Mouse (Mus musculus) megakaryocyte-erythroid progenitor cell, adult 5-6 weeks (primary cell): Measurements from ENCODE around the gene Trp53i13. TPM values are rescaled to one million over a fixed set of nuclear protein-coding genes. Genes with fewer than 3 reads are reported as not detected.
A peak's percentile ranks its signal among the peaks of the same experiment; 100 is the strongest.

Source experiments
- ATAC-seq: replicated peaks from 2 replicates; pipeline ENCODE4 v1.8.0; 2016; ENCODE audit warnings: mild to moderate bottlenecking, inconsistent platforms; ENCODE audit not compliant: severe bottlenecking, poor library complexity, low FRiP score, low TSS enrichment
- total RNA-seq, 2 experiments: library from RNA; stranded (forward) in 1 of 2; stranded (reverse) in 1 of 2; fragments of 200-1000, 215-1000 nt in 1 of 2; fragments of >200 nt in 1 of 2; fragmentation: Nextera tagmentation in 1 of 2; gene quantifications; 2 replicates each; pipeline ENCODE4 v1.2.3; 2014 to 2017

Trp53i13 gene
- total RNA-seq, 2 experiments from 2014 or later, result 0.66 to 11.1 TPM

DNA sequence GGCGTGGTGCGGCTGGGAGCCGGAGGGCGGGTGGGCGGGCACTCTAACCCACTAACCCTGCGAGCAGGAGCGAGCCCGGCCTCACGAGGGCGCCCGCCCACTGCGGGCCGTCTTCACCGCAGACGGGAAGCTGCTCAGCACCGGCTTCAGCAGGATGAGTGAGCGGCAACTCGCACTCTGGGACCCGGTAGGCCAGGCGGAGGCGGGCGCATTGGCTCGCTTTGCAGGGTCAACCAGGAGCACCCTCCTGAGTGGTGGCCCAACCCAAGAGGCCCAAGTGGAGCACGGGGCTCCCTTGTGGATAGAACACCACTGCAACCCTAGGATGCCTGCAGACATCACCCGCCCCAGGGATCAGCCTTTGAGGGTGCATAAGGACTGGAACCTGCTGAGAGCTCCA, 48.6 kb downstream of the Trp53i13 start:
- ATAC-seq, result peak; percentile 69

DNA sequence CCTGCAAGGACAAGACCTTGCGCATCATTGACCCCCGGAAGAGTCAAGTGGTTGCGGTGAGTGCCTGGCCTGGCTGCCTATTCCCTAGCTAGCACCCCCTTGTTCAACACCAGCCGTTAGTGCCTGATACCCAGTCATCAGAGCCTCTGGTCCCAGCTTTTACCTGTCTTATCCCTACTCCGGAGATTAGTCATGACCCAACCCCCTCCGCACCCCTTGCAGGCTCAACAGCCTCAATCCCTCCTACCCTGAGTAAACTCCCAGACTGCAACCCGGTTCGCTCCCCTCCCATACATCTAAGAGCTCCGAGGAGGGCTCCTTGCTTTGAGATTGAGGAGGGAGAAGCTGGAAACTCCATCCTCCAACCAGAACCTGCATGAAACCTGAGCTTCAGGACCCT, 49.2 kb downstream of the Trp53i13 start:
- ATAC-seq, result no peak

DNA sequence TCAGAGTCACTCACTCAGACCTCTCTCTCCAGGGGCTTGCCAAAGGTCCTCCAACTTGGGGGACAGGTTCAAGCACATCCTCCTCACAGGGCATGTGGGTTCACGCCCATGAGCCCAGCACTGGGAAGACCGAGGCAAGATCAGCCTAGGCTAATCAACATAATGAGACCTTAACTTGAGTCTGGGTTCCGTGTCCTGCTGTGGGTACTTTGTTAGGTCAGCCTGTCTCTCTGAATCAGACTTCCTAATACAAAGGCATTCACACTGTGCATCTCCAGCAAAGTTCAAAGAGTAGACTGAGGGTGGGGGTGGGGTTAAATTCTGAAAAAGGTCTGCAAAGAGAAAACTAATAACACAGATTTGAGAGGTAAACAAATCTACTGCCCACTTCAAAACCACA, 50.7 kb downstream of the Trp53i13 start:
- no peak for ATAC-seq

- ATAC-seq, result no peak
Observed at GRCm38 (mm10) chr11:77464684-77465083, 51.1 kb downstream of the Trp53i13 start.

GRCm38 (mm10) chr11:77463786-77464185, 52.0 kb downstream of the Trp53i13 start:
- no peak for ATAC-seq

- ATAC-seq, result no peak
Observed at GRCm38 (mm10) chr11:77463101-77463445, 52.7 kb downstream of the Trp53i13 start.

GRCm38 (mm10) chr11:77462283-77463100, 53.3 kb downstream of the Trp53i13 start, which contains the start of gene Coro6:
TSS of gene Coro6 (plus strand) at chr11:77462411.
- ATAC-seq, result peak; percentile 38; the same call in 1 of the 2 replicates

- no peak for ATAC-seq
Observed at GRCm38 (mm10) chr11:77461856-77462255, 53.9 kb downstream of the Trp53i13 start.

Other genes starting within 250 kb of the Trp53i13 start
- gene Coro6, start 53.6 kb downstream of the Trp53i13 start, total RNA-seq (2014; fragmentation: Nextera tagmentation), result not detected in 2 replicates
- not detected in 2 replicates for gene Coro6, start 53.6 kb downstream of the Trp53i13 start, total RNA-seq (2017)
- 25.8 and 26.4 TPM in 2 replicates for gene Ankrd13b, start 26.3 kb downstream of the Trp53i13 start, total RNA-seq (2014; fragmentation: Nextera tagmentation)
- 8.3 and 11.7 TPM in 2 replicates for gene Ankrd13b, start 26.3 kb downstream of the Trp53i13 start, total RNA-seq (2017)
- 28.7 and 37.5 TPM in 2 replicates for gene Git1, start 22.4 kb downstream of the Trp53i13 start, total RNA-seq (2014; fragmentation: Nextera tagmentation)
- 10.9 and 13.6 TPM in 2 replicates for gene Git1, start 22.4 kb downstream of the Trp53i13 start, total RNA-seq (2017)
- 2.1 and 2.2 TPM in 2 replicates for gene Abhd15, start 859 bp downstream of the Trp53i13 start, total RNA-seq (2014; fragmentation: Nextera tagmentation)
- gene Abhd15, start 859 bp downstream of the Trp53i13 start, total RNA-seq (2017), result 0.70 and 4.1 TPM in 2 replicates
- 0.69 and 1.3 TPM in 2 replicates for gene Gm10392, start 3.2 kb upstream of the Trp53i13 start, total RNA-seq (2014; fragmentation: Nextera tagmentation)
- not detected in 2 replicates for gene Gm10392, start 3.2 kb upstream of the Trp53i13 start, total RNA-seq (2017)
- gene Taok1, start 91.8 kb upstream of the Trp53i13 start, total RNA-seq (2014; fragmentation: Nextera tagmentation), result 15.4 and 20.3 TPM in 2 replicates
- 28.9 and 39.6 TPM in 2 replicates for gene Taok1, start 91.8 kb upstream of the Trp53i13 start, total RNA-seq (2017)
- gene Nufip2, start 170.2 kb upstream of the Trp53i13 start, total RNA-seq (2014; fragmentation: Nextera tagmentation), result 60.0 and 67.4 TPM in 2 replicates
- 78.5 and 79.1 TPM in 2 replicates for gene Nufip2, start 170.2 kb upstream of the Trp53i13 start, total RNA-seq (2017)
- not detected in 2 replicates for gene Cryba1, start 209.3 kb upstream of the Trp53i13 start, total RNA-seq (2014; fragmentation: Nextera tagmentation)
- not detected in 2 replicates for gene Cryba1, start 209.3 kb upstream of the Trp53i13 start, total RNA-seq (2017)
- gene Myo18a, start 247.3 kb upstream of the Trp53i13 start, total RNA-seq (2014; fragmentation: Nextera tagmentation), result 69.3 and 99.2 TPM in 2 replicates
- 84.3 and 107 TPM in 2 replicates for gene Myo18a, start 247.3 kb upstream of the Trp53i13 start, total RNA-seq (2017)